Mouse (Mus musculus): ENCODE measurements around the gene Mospd2.
A peak's percentile ranks its signal among the peaks of the same experiment; 100 is the strongest.

Gene Mospd2

DNA sequence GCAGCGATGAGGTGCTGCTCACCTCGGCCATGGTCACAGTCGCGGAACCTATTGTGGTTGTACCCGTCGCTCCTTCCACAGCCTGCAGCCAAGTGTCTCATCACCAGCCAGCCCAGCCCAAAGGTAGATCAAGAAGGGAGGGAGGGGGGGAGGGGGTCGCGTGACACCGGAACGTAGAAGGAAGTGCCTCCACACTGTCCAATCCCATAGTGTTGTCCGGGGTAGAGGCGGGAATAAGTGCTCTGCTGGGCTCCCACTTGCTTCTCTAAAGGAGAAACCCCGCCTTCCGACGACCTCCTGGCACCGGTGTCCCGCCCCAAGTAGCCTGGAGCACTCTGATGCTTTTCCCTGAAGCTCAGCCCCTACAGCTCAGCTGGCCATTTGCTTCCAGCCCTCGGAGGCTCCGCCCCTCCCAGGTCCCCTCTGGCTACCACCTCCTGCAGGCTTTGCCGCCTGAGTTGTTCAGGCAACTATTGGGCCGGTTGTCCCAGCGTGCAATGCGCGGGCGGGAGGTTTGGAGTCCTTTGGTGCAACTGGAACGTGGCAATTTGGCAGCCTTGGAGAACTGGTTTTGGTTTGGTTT is at the start of gene Mospd2, which contains the start of gene Fancb:
Gene Mospd2, minus strand, starts transcription at position 183 of the 583 bp plus-strand sequence.
Gene Fancb, plus strand, starts transcription at position 400 of the 583 bp plus-strand sequence.
- DNase-seq = peak; percentile 95

DNA sequence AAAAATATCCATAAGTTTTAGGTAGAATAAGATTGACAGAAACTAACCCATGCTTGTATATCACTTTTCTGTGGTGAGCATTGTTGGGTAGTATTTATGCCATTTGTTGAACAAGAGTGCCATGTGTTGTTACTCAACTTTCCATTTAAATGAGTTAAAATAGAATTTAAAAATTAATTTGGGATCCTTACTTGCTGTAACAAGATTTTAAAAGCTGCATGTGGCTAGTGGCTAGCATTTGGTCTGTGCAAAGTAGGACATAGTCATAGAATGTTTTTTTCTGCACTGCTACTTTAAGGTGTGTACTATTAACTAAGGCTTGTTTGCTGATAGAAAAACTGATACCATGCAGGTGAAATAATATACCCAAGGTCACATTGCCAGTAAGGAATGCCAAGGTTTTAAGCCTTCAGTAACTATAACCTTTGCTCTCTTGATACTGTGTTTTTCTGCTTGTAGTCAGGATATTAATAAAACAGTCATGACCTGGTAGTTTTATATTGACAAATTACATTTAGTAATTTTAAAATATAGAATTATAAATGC is 24.7 kb upstream of the Mospd2 start, which contains the start of gene Gm17604:
Gene Gm17604, minus strand, starts transcription at position 51 of the 546 bp plus-strand sequence.
- no peak for DNase-seq

DNA sequence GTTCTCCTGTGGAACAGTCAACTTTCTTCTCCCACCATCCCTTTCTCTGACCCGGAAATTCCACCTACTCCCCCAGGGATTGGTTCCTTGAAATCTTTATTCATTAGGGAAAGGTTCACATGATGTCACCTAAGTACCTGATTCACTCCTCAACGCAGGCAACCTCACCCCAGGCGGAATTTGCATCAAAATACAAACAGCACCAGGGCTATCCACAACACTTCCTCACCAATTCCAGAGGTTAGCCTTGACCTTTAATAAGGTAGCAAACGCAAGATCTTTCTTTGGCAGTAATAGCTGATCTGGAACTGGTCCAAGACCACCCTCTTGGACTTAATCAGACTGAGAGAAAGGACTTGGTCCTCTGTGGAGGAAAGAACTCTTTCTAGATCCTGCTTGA is 23.0 kb upstream of the Mospd2 start:
- DNase-seq = no peak

DNA sequence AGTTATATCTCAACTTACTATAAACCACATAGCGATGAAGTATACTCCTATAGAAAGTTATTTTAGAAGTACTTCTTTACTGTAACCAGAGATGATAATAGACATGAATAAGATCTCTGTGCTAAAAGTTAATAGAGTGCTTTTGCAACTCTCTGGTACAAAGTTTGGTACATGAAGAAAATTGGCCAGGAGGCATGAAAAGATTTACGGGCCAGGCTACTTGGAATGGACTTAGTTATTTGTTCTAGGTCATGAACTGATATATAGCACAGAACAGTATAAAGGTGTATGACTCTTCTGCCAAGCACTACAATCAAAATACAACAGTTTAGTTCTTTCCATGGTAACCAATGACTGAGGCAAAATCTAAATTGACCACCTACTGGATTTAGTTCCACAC is 1.3 kb downstream of the Mospd2 start:
- no peak for DNase-seq

DNA sequence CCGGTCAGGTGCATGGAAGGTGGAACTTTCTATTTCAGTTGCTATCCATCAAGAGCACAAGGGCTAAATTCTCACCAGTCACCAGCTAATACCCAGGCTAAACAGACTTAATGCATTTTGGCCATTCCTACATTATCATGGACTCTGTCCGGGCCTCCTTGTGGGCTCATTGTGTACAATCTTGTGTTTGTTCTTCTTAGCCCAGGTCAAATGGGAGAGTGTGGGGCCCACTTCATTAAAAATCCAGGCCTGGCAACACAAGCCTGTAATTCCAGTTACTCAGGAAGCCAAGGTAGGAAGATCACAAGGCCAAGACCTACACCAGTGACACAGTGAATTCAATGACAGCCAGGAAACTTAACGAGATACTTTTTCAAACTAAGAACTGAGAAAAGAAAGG is 9.0 kb downstream of the Mospd2 start:
- no peak for DNase-seq

DNA sequence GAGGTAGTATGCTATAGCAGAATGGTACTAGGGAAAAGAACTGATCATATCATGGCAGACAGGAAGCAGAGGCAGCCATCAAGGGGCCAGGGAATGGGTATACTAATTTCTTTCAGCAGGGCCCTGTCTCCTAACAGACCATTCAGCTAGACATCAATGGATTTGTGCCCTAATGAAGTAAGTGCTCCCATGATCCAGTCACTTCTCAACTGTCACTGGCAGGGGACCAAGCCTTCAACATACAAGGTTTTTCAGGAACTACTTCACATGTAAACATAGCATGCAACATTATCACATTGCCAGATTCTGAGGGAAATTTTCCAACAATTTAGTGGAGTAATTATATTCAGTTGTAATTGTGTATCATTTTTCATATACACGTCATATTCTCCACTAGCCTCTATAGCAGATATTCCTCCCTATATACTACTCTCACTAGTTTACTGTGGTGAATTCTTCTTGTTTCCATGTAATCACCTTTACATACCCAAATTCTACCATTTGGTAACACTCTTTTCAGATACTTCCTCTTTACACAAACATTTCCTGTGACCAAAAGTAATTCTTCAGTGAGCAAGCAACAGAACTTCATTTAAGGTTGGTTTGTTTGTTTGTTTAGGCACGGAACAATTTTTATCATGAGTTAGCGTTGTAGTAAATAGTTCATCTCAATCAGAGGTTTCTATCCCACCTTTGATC is 14.3 kb downstream of the Mospd2 start:
- no peak for DNase-seq

DNA sequence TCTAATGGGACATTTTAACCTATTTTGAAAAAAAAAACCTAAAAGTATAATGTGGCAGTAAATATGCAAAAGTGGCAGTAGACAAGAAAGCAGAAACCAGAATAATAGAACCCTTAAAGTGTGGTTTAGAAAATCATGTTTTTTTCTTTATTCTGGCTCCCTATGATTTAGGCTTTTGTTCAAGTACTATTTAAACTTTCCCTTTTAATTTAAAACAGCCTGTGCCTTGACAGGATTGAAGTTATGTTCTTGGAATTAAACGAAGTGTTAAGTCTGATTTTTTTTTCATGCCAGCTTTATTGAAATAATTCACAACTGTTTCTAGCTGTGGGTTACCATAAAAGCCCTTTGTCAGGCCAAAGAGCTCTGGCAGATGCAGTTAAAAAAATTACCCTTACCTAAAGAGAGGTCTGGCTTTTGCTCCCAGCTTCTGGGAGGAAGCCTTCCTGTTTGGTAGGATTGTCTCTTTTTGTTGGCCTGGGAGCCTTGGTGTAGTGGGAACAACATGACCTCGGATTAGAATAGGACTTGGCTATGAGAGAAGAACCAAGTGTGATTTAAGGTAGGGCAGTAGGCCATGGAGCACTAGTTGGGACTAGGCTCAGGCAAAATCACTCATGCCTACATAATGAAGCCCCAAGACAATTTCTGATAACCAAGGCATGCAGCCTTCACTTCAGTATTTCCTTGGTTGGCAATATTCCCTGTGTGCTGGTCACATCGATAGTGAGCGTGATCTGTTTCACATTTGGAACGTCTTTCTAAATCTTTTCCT is 27.4 kb downstream of the Mospd2 start:
- DNase-seq = no peak

DNA sequence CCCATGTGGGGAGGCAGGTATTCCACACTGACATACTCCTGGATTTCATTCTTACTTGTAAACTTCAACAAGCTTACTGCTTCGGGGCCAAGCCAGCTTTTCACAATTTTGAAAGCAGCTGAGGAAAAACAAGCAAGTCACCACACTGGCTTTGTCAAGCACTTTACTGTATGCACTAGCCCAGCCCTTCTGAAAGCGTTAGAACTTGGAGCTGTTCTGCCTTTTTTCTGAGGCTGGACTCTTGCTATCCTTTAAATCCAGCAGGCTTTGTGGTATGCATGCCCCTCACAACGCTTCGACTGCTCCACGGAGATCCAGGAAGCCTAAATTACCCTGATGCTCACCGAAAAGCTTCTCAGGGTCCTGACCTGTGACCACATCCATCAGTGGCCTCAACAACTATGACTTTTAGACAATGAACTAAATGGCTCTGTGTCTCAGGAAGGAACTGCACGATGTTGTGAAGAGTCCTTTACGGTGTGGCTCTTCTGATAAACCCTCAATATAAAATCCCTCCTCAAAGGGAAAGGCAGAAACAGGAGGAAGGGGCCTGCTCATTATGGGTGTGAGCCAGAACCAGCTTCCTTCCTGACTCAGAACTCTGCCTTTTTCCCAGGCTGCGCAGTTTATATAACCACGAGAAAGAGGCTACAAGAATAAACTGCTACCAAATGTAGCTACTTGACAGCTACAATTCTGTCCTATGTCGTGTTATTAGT is 28.2 kb downstream of the Mospd2 start:
- DNase-seq = no peak

DNA sequence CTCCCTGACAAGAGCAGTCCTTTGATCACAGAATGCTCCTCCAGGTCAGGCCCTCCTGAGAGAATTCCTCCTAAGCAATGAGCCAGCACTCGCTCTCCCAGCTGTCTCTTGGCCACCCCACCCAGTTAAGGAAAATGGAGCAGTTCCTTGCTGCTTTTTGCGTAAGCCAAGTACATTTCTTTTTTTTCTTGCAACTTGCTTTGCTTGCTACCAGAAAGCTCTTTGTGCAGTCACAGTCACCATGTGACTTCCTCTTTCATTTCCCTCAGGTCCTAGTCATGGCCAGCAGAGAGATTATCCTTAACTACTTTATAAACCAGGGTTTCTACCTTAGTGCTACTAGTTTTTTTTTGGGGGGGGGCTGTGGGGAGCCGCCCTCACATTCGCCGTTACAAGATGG is 38.6 kb downstream of the Mospd2 start:
- DNase-seq = no peak

DNA sequence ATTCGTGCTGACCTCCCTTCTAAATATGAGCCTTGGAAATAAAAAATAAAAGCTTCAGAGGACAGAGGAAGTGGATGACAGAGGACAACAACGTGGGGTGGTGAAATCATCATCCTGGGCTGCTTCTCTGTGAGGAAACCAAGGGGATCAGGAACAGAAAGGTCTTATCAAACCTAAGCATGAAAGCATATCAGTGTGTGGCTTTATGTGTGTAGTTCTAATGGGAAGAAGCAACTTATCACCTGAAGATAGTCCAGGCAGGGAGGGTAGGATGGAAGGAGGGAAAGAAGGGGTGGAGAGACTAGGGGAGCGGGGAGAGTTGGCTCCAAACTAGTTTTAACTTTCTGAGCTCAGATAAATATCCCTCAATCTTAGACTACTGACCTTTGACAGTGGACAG is 67.2 kb downstream of the Mospd2 start:
- DNase-seq = no peak

DNA sequence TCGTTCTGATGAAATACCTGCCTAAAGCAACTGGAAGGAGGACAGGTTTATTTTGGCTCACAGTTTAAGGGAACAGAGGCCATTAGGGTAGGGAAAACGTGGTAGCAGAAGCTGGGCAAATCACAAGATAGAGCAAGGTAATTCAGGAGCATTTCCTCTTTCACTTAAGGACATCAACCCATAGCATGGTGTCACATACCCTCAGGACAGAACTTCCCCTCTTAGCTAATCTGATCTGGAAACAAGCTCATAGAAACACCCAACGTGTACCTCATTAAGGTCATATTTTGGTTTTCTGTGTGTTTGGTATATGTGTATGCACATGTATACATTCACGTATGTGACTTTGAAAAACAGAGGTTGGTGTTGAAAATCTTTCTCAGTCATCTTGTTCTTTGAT is 68.0 kb downstream of the Mospd2 start:
- DNase-seq = no peak

DNA sequence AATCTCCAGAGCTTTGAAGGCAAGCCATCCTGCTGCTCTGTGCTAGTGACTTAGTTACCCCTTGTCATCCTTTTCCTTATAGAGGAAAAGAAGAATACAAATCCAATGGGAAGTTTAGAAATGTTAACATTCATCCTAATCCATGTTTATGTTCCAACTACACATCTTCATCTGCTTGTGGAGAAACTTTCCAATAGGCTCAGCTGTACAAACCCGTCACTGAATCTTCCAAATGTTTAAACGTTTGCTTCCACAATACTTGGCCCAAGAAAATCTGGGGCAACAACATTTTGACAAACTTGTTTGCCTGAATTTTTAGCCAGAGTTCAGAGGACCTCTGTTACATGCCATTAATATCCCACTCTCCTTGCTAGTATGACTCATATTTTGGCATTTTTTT is 78.3 kb downstream of the Mospd2 start:
- DNase-seq = no peak

DNA sequence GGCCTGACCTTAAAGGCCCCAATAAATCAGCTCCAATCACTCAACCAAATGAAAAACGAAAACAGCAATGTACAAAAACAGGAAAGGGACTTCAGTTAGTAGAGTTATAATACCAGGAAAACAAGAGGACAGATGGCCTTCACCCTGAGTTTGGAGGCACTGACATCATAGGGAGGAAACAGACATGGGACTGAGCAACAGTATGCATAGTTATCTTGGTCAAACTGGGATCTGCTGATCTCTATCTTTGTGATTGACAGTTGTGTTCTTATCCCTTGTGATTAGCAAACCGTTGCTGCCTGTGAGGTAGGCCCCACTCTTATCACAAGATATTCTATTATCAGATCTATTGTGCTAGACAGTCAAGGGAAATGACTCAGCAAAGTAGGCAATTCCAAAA is 80.4 kb downstream of the Mospd2 start:
- DNase-seq = no peak

DNA sequence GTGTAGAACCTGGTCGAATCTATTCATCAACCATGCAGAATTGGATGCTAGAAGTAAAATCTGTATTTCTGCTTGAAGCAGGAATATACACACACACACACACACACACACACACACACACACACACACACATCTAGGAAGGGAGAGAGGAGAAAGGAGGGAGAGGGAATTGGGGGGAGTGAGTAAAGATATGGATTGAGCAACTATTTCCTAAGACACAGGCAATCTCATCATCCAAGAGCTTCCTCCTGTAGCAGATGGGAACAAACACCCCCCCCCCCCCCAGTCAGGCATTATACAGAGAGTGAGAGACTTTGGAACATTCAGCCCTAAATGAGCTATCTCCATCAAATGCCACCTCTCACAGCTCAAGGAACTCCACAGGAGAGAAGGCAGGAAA is 93.9 kb downstream of the Mospd2 start:
- DNase-seq = no peak

All from retina, postnatal 1 day (tissue).